ENCODE assay signal across 10 mouse cellular contexts in genomic region chr13:8203477-8203813, GRCm38 (mm10). TPM values are rescaled to one million over a fixed set of nuclear protein-coding genes. Genes with fewer than 3 reads are reported as not detected.
DNase-seq lines count a peak whose midpoint lies in the region; ATAC-seq and TF ChIP-seq lines count a peak whose summit lies in the region.
"Had no signal": no experiment of that assay in that cellular context is flagged by ENCODE, and none has a peak within 500 bp of the region (broad histone marks: within the 10 kb centered on the region; RNA-seq: fewer than 3 reads in every experiment).

No protein-coding gene starts in this region.

- TF ChIP-seq CTCF in forebrain, postnatal 0 days (IDR thresholded peaks at IDR 0.05; ENCODE audit: low read depth): no peak

- 8% methylated on average over 4 of the region's 4 CpGs for whole genome bisulfite sequencing in heart, embryonic 16.5 days
- under 1% methylated on average over 4 of the region's 4 CpGs for WGBS in forebrain, postnatal 0 days
- WGBS in midbrain, embryonic 14.5 days: 2% methylated on average over 4 of the region's 4 CpGs

- H3K27ac ChIP-seq in heart, embryonic 16.5 days (ENCODE audit: low read length): no peak overlapping the region
- peak overlapping the region; percentile 17 for H3K27ac ChIP-seq in forebrain, postnatal 0 days (ENCODE audit: low read depth, low read length)
- peak overlapping the region; percentile 63 for H3K27ac ChIP-seq in midbrain, embryonic 14.5 days (replicated peaks; ENCODE audit: low read depth, low read length)
- H3K27ac ChIP-seq: macrophage had no signal

- no peaks in the 10 kb centered on the region for H3K36me3 ChIP-seq in heart, embryonic 16.5 days (ENCODE audit: control insufficient read depth, insufficient read depth)
- H3K36me3 ChIP-seq in forebrain, postnatal 0 days (ENCODE audit: insufficient read depth): no peaks in the 10 kb centered on the region
- H3K36me3 ChIP-seq in midbrain, embryonic 14.5 days (ENCODE audit: control insufficient read depth, insufficient read depth, low read length): no peaks in the 10 kb centered on the region

- H3K9me3 ChIP-seq in heart, embryonic 16.5 days (replicated peaks; ENCODE audit: control insufficient read depth, low read length): no peaks in the 10 kb centered on the region
- no peaks in the 10 kb centered on the region for H3K9me3 ChIP-seq in forebrain, postnatal 0 days (ENCODE audit: low read length)
- H3K9me3 ChIP-seq in midbrain, embryonic 14.5 days (ENCODE audit: control insufficient read depth, low read length): no peaks in the 10 kb centered on the region

- ATAC-seq in heart, embryonic 16.5 days (replicated peaks; ENCODE audit: extremely low read depth, insufficient read depth, low FRiP score): no peak
- ATAC-seq in forebrain, postnatal 0 days: peak; percentile 42
- ATAC-seq in midbrain, embryonic 14.5 days (ENCODE audit: low FRiP score, low TSS enrichment): peak; percentile 29

- H3K4me3 ChIP-seq in heart, embryonic 16.5 days (ENCODE audit: low read length): peak overlapping the region; percentile 23
- H3K4me3 ChIP-seq in forebrain, postnatal 0 days (ENCODE audit: low read depth, low read length): peak overlapping the region; percentile 49
- peak overlapping the region; percentile 46 for H3K4me3 ChIP-seq in midbrain, embryonic 14.5 days (replicated peaks; ENCODE audit: low read depth, low read length)

- peaks cover 15% of the 10 kb centered on the region for H3K27me3 ChIP-seq in heart, embryonic 16.5 days (ENCODE audit: control insufficient read depth, insufficient read depth, low read length)
- H3K27me3 ChIP-seq in forebrain, postnatal 0 days (ENCODE audit: insufficient read depth, low read length): no peaks in the 10 kb centered on the region
- H3K27me3 ChIP-seq in midbrain, embryonic 14.5 days (ENCODE audit: control insufficient read depth, insufficient read depth, low read length): no peaks in the 10 kb centered on the region

- DNase-seq in heart, adult 18-20 months: no peak
- DNase-seq in cerebellum, postnatal 25 days: peak; percentile 22 to 23
- DNase-seq in forebrain, postnatal 0 days: peak; percentile 50
- DNase-seq in midbrain, embryonic 14.5 days: no peak
- no peak for DNase-seq in adrenal gland, adult 18-20 months (ENCODE audit: low spot score in 2 of 2)
- DNase-seq in thymus, postnatal 36 days: no peak
- no peak for DNase-seq in spleen, postnatal 36 days (ENCODE audit: low spot score in 2 of 2)
- DNase-seq: thymus, postnatal 14 days had no signal

- peaks cover 4% of the 10 kb centered on the region; the same call in 1 of the 2 replicates for H3K4me1 ChIP-seq in heart, embryonic 16.5 days (ENCODE audit: control insufficient read depth, insufficient read depth, low read length)
- no peaks in the 10 kb centered on the region for H3K4me1 ChIP-seq in forebrain, postnatal 0 days (ENCODE audit: insufficient read depth)
- peaks cover 6% of the 10 kb centered on the region; the same call in 1 of the 2 replicates for H3K4me1 ChIP-seq in midbrain, embryonic 14.5 days (ENCODE audit: control insufficient read depth, insufficient read depth, low read length)

- H3K9ac ChIP-seq in heart, embryonic 16.5 days (ENCODE audit: low read length): no peak overlapping the region
- peak overlapping the region; percentile 45 for H3K9ac ChIP-seq in forebrain, postnatal 0 days
- H3K9ac ChIP-seq in midbrain, embryonic 14.5 days (replicated peaks; ENCODE audit: low read length): peak overlapping the region; percentile 58

- peak overlapping the region; percentile 51 for H3K4me2 ChIP-seq in heart, embryonic 16.5 days (ENCODE audit: low read depth, low read length)
- H3K4me2 ChIP-seq in forebrain, postnatal 0 days (ENCODE audit: low read depth): peak overlapping the region; percentile 79
- peak overlapping the region; percentile 78 for H3K4me2 ChIP-seq in midbrain, embryonic 14.5 days (ENCODE audit: low read length)

RNA-seq across cellular contexts. Expression of gene Adarb2, which starts 0.8 kb away (rescaled TPM):
- 0.05 and 0.09 TPM in 2 replicates for polyA plus RNA-seq in heart, embryonic 16.5 days (2015; fragmentation: Nextera tagmentation; extraction: Ambion mirVana)
- total RNA-seq in heart, adult 18-20 months (2021): not detected
- 34.3 and 46.9 TPM in 2 replicates for total RNA-seq in forebrain, postnatal 0 days (2014; rRNA removed)
- polyA plus RNA-seq in forebrain, postnatal 0 days (2015; fragmentation: Nextera tagmentation; extraction: Ambion mirVana): 7.6 and 13.1 TPM in 2 replicates
- 30.4 and 34.3 TPM in 2 replicates for polyA plus RNA-seq in midbrain, embryonic 14.5 days (2014; fragmentation: Nextera tagmentation; extraction: Ambion mirVana)
- under 1 TPM in 1 of 2 experiments, not detected in 1; 0.06 TPM for total RNA-seq in adrenal gland, adult 18-20 months (2021)
- polyA plus RNA-seq: macrophage had no signal

Comparison
In these comparisons a context has a peak if more than half of its experiments do, and no peak if none do; other contexts are left out.
1. DNase-seq: peak in cerebellum, postnatal 25 days (2 of 2) and forebrain, postnatal 0 days (single experiment); none in heart, adult 18-20 months (0 of 2), midbrain, embryonic 14.5 days (single experiment), adrenal gland, adult 18-20 months (0 of 2), thymus, postnatal 36 days (0 of 2) and spleen, postnatal 36 days (0 of 2).
2. RNA of gene Adarb2, which starts 0.8 kb away (total RNA-seq): 34.3 to 46.9 TPM in forebrain, postnatal 0 days; not detected in heart, adult 18-20 months and 0.06 TPM in adrenal gland, adult 18-20 months; every median in the first group is over 10 times any median in the second.
3. Peak in every context shown above with its lines, with median percentiles within 50 percentile points of each other: H3K4me2 ChIP-seq and H3K4me3 ChIP-seq.